Mouse (Mus musculus) ES-Bruce4 (cell line): ENCODE measurements around the gene Mgmt. TPM values are rescaled to one million over a fixed set of nuclear protein-coding genes. Genes with fewer than 3 reads are reported as not detected.

Experiments
- H3K27ac ChIP-seq: 2 replicates; pipeline ENCODE4 v1.5.1; 2012; ENCODE audit warnings: low read length, inconsistent platforms; ENCODE audit not compliant: insufficient read depth
- H3K27me3 ChIP-seq: 2 replicates; pipeline ENCODE4 v1.6.1; 2012; ENCODE audit warnings: mild to moderate bottlenecking, low read length, inconsistent platforms; ENCODE audit not compliant: control insufficient read depth, poor library complexity, insufficient read depth, severe bottlenecking
- H3K36me3 ChIP-seq: 2 replicates; pipeline ENCODE4 v1.6.1; 2012; ENCODE audit warnings: inconsistent platforms, mild to moderate bottlenecking, low read length, moderate library complexity; ENCODE audit not compliant: control insufficient read depth, poor library complexity, insufficient read depth, severe bottlenecking
- H3K4me1 ChIP-seq: one replicate; pipeline ENCODE4 v1.8.1; 2011; ENCODE audit warnings: low read length; ENCODE audit not compliant: control insufficient read depth, insufficient read depth
- H3K4me3 ChIP-seq: 2 replicates; pipeline ENCODE4 v1.5.1; 2011; ENCODE audit warnings: low read depth, mild to moderate bottlenecking, low read length
- H3K9ac ChIP-seq: 2 replicates; pipeline ENCODE4 v1.6.1; 2012; ENCODE audit warnings: low read depth, mild to moderate bottlenecking, inconsistent platforms; ENCODE audit not compliant: poor library complexity, severe bottlenecking
- H3K9me3 ChIP-seq: replicated peaks from 2 replicates; pipeline ENCODE4 v1.6.1; 2012; ENCODE audit warnings: mild to moderate bottlenecking, low read length, inconsistent platforms; ENCODE audit not compliant: control insufficient read depth, poor library complexity, insufficient read depth, severe bottlenecking
- CTCF ChIP-seq: IDR thresholded peaks from one replicate; pipeline ENCODE4 v1.8.1; 2011; ENCODE audit warnings: low read depth, low read length
- EP300 ChIP-seq: IDR thresholded peaks from 2 replicates; pipeline ENCODE4 v1.6.1; 2011; ENCODE audit warnings: low read depth, low read length; ENCODE audit not compliant: insufficient read depth
- POLR2A ChIP-seq: IDR thresholded peaks from one replicate; pipeline ENCODE4 v1.8.1; 2011; ENCODE audit warnings: low read length; ENCODE audit not compliant: insufficient read depth
- polyA plus RNA-seq: library from polyadenylated mRNA; stranded (reverse); fragments of >200 nt; gene quantifications from 2 replicates; pipeline ENCODE4 v1.2.4, GENCODE M21; 2011; ENCODE audit warnings: low read depth; ENCODE audit not compliant: missing spikeins, insufficient read depth, insufficient read length

Mgmt gene
- polyA plus RNA-seq, 1 experiment = 9.6 TPM

DNA sequence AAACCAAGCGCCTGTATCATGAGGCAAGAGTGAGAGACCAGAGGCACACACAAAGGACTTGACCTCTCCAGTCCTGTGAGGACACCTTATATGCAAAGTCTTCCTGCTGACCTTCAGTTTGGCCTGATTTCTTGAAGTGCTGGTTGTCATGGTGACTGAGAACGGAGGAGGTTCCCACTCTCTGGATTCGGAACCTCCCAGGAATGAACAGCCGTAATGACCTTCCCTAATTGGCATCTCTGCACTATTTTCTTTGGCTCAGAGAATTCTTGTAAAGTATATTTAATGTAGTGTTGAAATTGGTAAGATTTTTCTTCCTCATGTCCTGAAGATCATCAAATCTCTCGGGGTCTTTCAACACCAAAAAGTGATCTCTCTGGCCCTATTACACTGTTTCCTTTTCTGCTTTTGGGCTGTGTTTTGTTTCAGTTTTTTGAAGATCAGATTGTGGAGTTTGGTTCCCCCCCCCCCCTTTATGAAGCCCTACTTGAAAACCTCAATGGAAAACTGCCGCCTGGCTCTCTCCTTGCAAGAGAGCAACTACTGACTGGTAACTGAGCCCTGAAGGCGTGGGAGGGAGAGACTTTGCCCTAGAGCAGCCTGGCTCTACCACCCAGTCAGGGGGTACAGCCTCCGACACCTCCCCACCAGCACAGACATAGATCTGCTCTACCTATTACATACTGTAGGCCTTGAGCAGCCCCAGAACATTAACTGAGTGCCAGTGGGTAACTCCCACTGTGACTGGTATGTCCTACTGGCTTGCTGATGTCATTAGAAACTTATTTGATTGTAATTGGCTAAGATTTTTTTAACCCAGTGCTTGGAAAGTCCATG is 153.9 kb downstream of the Mgmt start:
- H3K27ac ChIP-seq = no peak overlapping the region
- no peak overlapping the region for H3K9ac ChIP-seq
- no peak for TF ChIP-seq POLR2A
- no peak for TF ChIP-seq CTCF
- no peak for TF ChIP-seq EP300
- H3K4me3 ChIP-seq = no peak overlapping the region
- H3K4me1 ChIP-seq = no peaks in the 10 kb centered on the region
- no peaks in the 10 kb centered on the region for H3K9me3 ChIP-seq
- H3K36me3 ChIP-seq = no peaks in the 10 kb centered on the region
- H3K27me3 ChIP-seq = no peaks in the 10 kb centered on the region

GRCm38 (mm10) chr7:137054343-137054742 is 159.9 kb downstream of the Mgmt start:
- Histone ChIP-seq H3K9ac (no peak overlapping the region), H3K4me1 (no peaks in the 10 kb centered on the region), H3K9me3 (no peaks in the 10 kb centered on the region), H3K27me3 (no peaks in the 10 kb centered on the region), H3K36me3 (no peaks in the 10 kb centered on the region), H3K4me3 (no peak overlapping the region), H3K27ac (no peak overlapping the region)
- TF ChIP-seq EP300 = no peak
- TF ChIP-seq POLR2A = no peak
- TF ChIP-seq CTCF = peak; percentile 28

- Histone ChIP-seq H3K36me3 (no peaks in the 10 kb centered on the region), H3K27ac (no peak overlapping the region), H3K9me3 (no peaks in the 10 kb centered on the region), H3K4me1 (no peaks in the 10 kb centered on the region), H3K27me3 (no peaks in the 10 kb centered on the region), H3K4me3 (no peak overlapping the region), H3K9ac (no peak overlapping the region)
- TF ChIP-seq POLR2A = no peak
- no peak for TF ChIP-seq EP300
- no peak for TF ChIP-seq CTCF
These were observed 161.7 kb downstream of the Mgmt start for GRCm38 (mm10) chr7:137056126-137056525.

DNA sequence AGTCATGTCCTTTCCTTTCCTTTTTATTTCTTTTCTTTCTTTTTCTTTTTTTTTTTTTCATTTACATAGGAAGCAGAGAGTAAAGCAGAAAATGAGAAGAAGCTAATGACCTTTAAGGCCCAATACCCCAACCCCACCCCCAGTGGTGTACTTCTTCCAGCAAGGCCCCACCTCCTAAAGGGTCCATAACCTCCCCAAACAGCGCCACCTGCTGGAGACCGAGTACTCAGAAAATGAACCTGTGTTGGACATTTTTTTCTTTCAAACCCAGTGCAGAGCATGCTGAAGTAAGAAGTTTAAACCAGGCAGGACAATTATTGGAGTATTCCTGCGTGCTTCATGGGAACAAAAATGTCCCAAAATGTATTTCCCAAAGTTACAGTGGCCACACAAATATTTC is 166.1 kb downstream of the Mgmt start:
- TF ChIP-seq EP300 (no peak), CTCF (peak; percentile 53)
- H3K4me3 ChIP-seq = no peak overlapping the region
- H3K4me1 ChIP-seq = no peaks in the 10 kb centered on the region
- H3K27ac ChIP-seq = no peak overlapping the region
- H3K27me3 ChIP-seq = no peaks in the 10 kb centered on the region
- no peaks in the 10 kb centered on the region for H3K9me3 ChIP-seq
- H3K36me3 ChIP-seq = no peaks in the 10 kb centered on the region
- H3K9ac ChIP-seq = no peak overlapping the region

- Histone ChIP-seq H3K9me3 (no peaks in the 10 kb centered on the region), H3K4me3 (no peak overlapping the region), H3K27me3 (no peaks in the 10 kb centered on the region), H3K4me1 (no peaks in the 10 kb centered on the region), H3K36me3 (no peaks in the 10 kb centered on the region), H3K27ac (no peak overlapping the region), H3K9ac (no peak overlapping the region)
- TF ChIP-seq POLR2A = no peak
- no peak for TF ChIP-seq CTCF
- TF ChIP-seq EP300 = no peak
These were observed 166.7 kb downstream of the Mgmt start for GRCm38 (mm10) chr7:137061109-137061508.

DNA sequence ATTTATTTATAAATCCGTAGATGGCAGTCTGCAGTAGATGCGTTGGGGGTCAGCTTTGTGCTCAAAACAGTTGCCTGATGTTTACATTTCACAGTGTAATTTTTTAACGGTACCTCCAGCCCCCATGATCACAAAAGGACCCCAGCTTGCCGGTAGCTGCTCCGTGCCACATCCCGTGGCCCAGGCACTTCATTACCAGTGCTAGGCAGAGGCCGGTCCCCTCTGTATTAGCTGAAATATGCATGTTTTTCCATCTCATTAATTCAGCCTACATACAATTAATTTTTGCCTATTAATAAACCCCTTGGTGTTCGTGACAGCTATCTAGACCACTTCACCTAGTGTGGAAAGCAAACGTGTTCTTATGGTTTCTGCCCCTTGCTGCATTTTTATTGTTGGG is 169.8 kb downstream of the Mgmt start:
- Histone ChIP-seq H3K27me3 (no peaks in the 10 kb centered on the region), H3K27ac (no peak overlapping the region), H3K36me3 (no peaks in the 10 kb centered on the region), H3K9me3 (no peaks in the 10 kb centered on the region), H3K4me3 (no peak overlapping the region), H3K4me1 (no peaks in the 10 kb centered on the region), H3K9ac (no peak overlapping the region)
- TF ChIP-seq EP300 (no peak), CTCF (no peak), POLR2A (no peak)
